Mouse (Mus musculus): ENCODE data around the gene Wwtr1.
A peak's percentile ranks its signal among the peaks of the same experiment; 100 is the strongest.

Wwtr1 gene

DNA sequence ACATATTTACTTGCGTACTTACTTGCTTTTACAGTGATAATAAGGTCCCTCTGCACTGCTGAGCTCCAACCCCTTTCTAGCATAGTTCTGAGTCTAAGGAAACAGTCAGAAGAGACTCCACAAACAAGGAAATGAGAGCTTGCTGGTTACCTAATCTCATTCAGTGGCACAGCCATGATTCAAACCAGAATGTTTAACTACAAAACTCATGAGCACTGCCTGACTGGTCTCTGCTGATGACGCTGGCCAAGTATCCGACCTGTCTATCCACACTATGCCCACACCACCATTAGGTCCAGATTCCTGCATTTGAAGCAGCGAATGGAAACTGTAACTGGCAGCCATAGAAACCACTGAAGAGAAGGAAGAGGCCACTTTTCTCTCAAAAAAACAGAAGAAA, 18.3 kb downstream of the Wwtr1 start:
- DNase-seq (ENCODE audit: low spot score), result no peak

DNA sequence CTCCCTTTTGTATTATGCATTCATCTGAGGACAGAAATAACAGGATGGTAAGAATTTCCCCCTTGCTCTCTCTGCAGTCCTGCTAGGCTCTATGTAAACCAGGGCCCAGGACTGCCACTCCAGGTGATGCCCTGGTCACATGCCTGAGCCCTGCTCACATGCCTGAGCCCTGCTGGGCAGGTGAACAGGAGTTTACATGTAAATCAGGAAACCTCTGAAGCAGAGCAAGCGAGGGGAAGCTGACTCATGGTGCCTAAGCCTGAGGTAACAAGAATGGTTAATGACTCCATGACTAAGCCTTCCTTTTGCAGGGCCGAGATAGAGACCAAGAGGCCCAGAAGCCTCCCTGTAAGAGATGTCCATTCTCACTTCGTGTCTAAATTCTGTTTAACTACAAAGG, 20.1 kb downstream of the Wwtr1 start:
- no peak for DNase-seq (ENCODE audit: low spot score)

DNA sequence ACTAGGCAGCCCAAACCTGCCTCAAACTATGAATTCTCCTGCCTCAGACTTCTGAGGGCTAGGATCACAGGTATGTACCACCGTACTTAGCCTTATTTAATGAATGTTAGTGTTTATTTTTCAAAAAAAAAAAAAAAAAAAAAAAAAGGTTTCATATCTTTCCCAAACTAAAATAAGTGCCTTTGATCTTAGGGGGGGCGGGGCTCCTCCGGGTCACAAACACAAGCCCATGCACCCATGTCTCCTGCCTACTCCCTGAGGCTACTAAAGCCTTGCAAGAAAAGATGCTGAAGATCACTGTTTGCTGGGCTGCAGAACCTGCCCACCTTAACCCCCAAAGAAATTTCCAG, 20.8 kb downstream of the Wwtr1 start:
- no peak for DNase-seq (ENCODE audit: low spot score)

DNA sequence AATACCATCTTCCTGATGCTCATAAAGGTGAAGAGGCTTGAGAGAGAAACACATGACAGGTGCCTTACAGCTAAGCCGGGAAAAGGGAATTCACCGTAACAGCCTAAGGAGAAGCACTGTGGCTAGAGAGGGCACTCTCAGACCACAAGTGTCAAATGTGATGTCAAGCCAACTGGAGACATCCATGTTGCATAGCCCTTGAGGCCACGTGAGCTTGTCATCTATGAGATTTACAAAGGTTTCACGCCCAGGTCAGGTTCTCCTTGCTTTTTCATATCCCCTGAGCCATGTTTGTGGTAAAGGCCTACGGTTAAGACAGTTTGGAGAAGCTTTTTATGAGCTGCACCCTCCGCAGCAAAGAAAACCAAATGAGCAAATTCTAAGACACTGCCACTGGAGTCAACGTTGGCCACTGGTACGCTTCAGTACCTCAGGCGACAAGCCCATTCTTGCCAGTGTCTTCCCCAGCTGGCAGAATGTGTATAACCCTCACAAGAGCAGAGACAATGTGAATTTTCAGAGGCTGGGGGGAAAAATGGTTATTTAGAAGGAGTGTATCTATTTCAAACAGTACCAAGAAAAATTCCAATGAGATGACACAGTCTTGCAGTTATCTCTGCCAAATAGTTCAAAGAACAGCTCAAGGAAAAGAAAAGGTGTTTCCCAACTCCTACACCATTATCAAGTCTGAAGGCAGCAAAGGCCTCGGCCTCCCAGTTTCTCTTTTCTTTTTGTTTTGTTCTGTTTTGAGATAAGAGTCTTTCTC, 21.4 kb downstream of the Wwtr1 start:
- DNase-seq (ENCODE audit: low spot score), result no peak

DNA sequence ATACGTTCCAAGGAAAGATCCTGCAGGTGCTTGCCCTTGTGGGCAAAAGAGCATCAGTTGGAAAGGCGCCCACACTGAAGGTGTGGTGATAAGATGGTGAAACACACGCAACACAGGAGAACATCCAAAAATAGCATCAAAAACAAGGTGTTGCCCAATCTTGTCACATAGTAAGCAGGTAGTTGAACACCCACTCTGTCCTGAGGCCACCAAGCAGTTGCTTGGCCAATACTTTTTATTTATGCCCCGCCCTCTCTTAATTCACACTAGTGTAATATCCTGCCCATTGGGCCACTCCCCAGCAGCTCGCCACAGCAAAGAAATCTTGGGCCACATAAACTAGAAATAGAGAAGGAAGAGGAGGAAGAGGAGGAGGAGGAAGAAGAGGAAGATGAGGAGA, 22.6 kb downstream of the Wwtr1 start:
- DNase-seq (ENCODE audit: low spot score), result no peak

DNA sequence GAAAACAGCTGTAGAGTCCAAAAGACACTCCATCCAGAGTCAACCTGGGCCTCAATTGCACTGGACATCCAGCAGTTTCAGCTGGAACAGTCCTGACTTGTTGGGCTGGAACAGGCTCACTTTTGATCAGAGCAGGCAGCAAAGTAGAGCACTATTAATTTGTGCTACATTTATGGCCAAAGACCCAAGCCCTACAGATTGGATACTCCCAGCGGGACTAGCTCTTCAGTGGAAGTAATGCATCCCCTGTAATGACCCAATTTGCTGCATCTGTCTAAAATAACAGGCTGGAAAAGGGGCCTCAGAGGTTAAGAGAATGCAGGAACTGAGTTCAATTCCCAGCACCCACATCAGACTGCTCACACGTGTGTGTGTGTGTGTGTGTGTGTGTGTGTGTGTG, 24.5 kb downstream of the Wwtr1 start:
- no peak for DNase-seq (ENCODE audit: low spot score)

DNA sequence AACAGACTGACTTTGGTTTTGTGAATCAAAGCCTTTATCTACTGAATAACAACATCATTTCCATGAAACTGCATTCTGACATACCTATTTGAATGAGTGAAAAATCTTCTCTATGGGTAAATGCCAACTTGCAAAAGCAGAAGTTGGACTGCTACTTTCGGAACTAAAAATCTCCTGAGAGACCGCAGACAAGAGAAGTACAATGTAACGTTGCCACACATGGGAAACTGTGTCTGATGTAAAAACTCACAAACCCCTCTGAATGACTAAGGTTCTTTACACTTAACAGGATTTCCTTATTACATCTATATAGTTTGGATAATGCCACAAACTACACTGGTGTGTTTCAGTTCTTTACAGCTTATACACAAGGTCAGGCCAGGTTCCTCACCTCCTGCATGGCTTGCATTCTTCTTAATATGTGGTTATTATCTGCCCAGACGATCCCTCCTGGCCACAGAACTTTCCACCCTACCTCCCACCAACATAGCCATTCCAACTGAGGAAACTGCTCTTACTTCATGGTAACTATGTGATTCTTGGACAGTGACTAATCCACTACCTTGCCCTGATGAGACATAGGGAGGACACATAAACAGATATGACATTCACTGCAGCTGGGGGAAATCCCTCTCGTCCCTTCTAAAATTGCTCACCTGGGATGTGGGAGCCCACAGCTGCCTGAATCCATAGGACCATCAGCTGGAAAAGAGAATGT, 25.1 kb downstream of the Wwtr1 start:
- DNase-seq (ENCODE audit: low spot score), result no peak

DNA sequence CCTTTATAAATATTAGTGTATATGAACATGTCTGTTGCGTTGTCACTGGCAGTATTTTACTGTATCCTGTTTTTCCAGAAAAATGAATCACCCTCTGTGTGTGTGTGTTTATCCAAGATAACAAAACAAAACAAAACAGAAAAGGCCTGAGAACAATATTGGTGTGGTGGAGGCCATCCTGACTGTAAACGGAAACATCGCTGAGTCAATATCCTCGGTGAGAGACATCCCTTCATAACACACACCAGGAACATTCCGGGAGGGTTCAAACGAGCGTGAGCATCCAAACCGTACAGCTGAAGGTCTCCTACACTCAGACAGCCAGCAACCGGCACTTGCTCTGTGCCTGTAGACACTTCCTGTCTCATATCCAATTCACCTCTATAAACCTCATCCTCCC, 31.6 kb downstream of the Wwtr1 start:
- no peak for DNase-seq (ENCODE audit: low spot score)

DNA sequence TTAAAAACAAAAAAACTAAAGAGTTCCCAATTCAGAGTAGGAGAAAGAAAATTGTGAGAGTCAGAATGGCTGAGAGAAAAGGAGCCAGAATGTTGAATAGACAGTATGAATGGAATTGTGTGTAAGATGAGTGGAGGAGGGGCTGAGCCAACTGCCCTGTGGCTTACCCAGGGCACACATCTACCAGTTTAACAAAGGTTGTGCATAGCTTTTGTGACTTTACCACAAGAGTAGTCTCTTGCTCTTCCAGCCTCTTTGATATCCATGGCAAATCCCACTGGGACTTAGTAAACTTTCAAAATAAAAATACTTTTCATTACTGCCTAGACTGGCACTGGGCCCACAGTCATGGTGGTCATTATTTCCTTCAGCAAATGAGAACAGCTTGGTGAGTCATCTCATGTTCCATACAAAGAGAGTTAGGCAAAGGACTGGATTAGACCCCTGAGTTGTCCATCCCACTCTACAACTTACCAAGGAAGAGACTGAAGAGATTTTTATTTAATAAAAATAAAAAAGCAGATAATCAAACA, 32.8 kb downstream of the Wwtr1 start:
- DNase-seq (ENCODE audit: low spot score), result no peak

DNA sequence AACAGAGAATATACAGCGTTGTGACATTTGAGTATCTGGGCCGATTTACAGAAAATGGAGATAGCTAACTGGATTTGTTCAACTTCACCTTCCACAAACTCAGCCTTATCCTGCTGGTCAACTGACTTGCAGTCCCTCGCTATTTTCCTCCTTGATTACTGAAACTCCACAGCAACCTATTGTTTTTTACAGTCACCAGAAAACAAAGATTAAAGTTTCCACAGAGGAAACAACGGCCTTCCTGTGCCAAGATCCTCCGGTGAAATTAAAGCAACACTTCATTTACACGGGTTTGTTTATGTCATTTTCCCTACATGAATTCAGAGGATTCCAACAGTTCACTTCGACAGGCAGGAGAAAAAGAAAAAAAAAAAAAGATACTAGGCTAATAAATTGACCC, 34.5 kb downstream of the Wwtr1 start:
- no peak for DNase-seq (ENCODE audit: low spot score)

DNA sequence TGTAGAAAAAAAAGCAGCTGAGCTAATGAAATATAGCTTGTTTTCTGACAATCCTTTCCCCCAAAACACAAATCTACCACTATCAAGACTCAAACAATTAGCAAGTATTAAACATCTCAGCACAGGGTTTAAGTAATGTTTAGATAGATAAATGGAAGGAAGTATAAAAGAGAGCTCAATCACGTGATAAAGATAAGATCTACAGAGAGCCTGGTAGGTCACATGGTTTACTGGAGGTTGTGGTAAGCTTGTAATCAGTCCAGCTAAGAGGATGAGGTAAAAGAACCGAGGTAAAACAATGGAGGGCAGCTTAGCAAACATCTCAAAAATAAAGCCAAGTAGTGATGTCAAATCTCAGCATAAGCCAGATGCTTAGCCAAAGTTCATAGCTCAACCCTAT, 35.2 kb downstream of the Wwtr1 start:
- DNase-seq (ENCODE audit: low spot score), result no peak

DNA sequence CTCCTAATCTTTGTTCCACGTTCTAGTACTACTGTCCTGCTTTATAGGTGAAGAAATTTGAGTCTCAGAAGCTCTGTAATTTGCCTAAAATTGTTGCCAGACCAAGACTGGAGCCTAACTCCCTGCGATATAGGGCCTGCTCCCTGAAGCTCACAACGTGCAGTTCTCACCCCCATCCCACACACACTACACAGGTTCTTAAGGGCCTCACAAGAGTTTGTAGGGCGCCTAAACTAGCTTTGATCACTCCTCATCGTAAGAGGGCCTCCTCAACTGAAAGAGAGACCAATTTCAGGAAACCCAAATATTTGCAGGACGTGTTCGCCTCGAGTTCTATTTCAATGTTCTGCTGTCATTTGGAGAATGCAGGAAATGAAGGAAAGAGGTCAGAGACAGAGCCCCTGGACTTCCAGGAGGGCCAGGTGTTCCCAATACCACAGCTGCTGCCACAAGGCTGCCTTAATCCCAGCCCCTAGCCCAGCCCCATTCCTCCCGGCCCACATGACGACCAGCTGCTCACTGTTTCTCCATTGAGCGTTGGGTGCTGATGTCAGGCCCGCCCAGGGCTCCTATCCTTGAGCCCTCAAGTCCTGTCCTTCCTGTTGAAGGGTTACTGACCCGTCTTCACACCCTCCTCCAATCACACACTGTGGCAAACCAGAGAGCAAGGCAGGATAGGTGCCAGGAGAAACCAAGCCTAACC, 40.1 kb downstream of the Wwtr1 start:
- DNase-seq (ENCODE audit: low spot score), result no peak

DNA sequence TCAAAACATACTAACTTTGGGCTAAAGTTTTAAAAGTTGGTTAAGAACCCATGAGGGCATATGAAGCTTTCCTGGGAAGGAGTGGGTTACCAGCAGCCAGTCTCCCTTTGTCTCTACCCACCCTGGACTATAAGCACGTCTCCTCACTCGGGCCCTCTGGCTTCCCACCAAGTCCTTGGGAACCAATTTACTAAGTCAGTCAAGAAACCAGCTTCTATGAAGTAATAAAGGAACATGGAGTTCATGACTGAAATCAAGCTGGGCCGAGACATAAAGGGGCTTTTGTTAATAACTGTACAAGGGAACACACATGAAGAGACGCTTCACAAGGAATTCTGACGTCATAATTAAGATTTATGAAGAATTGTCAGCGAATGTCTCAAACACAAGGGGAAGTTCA, 41.3 kb downstream of the Wwtr1 start:
- no peak for DNase-seq (ENCODE audit: low spot score)

DNA sequence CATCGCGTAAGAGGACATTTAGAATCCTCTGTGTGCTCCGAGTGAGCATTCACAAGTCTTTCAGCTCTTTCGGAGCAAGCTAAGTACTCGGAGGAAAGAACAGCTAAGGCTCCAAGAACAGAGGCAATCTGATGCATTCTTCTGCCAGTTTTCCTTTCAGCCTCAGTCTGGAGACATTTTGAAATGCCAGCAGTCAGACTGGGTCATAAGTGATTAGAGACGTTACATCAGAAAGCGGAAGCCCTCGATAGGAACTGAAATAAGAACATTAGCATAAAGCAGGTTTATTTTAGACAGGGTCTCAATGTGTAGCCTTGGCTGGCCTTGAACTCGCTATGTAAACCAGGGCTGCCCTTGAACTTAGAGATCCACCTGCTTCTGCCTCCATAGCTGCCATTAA, 41.8 kb downstream of the Wwtr1 start:
- DNase-seq (ENCODE audit: low spot score), result no peak

DNA sequence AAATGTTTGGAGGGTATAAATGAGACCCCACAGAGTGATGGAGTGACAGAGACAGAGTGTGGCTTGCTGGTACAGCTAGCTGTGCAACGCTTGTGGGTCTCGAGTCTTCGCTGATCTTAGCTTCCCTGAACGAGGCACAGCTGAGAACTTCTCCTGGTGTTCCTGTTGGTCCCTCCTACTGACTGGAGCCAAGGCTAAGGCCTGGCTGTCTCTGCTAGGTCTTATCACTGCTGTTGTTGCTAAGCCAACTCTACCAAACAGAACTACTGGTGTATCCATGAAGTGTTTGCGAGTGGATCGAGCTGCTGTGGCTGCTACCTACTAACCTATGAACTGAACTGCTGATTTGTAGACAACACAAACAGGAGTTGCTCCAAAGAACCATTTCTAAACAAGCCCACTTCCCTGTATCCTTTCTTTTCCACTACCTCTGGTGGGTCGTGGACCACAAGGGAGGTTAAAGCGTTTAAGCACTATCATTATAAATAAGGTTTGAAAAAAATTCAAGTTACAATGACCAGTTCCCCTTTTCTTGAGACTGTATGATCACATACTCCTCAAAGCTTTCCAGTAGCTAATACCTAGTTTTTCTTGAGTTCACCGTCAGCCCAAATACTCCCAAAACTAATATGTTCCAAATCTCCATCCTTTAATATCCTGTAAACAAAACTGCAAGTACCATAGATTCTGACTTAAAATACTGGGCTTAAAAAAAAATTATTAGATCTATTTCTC, 42.6 kb downstream of the Wwtr1 start:
- no peak for DNase-seq (ENCODE audit: low spot score)

DNA sequence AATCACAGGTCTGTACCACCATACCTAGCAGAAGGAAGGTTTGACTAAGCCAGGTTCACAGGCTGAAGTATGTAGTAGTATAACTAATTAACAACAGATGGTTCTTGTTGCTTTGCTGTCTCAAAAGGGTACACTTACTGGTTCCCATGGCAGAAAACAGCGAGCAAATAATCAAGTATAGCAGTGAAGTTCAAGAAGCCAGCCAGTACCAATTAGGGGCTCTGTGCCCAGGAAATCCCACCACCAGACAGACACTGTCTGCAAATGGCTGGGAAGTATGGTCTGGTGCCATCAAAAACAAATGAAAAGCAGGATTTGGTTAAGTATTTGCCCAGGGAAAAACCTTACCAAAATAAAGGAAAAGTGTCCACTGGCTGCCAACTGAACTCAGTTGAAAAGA, 44.9 kb downstream of the Wwtr1 start:
- no peak for DNase-seq (ENCODE audit: low spot score)

DNA sequence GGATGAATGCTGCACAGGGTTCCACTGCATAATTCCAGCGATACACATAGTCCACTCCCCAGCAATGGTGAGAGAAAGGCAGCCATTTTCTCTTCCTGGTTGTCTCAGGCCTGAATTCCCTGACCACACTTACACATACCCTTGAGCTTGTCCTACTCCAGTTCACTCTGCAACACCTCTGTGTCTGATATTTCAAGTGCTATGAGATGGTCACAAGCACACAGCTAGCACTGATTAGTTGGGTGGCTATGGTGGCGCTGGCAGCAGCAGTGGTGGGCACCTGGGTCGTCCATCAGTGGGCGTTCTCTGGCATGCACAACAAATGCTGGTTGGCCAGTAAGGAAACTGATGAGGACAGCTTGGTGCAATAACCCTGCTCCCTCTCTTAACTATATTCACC, 45.5 kb downstream of the Wwtr1 start:
- no peak for DNase-seq (ENCODE audit: low spot score)

DNA sequence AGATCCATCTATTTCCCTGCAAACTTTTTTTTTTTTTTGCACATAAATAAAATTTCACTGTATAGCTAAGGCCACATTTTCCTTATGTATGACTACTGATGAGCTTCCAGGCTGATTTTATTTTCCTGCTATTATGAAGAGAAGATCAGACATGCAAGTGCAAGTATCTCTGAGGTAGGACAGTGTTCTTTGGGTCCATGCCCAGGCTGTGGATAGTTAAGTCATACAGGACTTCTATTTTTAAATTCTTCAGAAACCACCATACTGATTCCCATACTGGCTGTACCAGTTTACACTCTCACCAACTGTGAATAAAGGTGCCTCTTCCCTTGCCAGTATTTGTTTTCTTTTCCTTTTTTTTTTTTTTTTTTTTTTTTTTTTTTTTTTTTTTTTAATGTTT, 48.6 kb downstream of the Wwtr1 start:
- no peak for DNase-seq (ENCODE audit: low spot score)

DNA sequence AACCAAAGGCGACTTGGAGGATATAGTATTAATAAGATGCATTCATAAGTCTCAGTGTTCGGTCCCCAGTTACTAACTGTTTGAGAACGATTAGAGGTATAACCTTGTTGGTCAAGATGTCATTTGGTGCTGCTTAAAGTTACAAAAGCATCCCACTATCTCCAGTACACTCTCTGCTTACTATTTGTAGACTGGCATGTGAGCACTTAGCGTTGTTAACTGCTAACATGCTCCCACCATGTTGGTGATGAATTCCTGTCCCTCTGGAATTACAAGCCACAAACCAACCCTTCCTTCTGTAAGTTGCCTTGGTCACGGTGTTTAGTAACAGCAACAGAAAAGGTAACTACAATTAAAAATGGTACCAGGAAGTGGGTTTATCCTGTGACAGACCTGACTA, 52.6 kb downstream of the Wwtr1 start:
- no peak for DNase-seq (ENCODE audit: low spot score)

DNA sequence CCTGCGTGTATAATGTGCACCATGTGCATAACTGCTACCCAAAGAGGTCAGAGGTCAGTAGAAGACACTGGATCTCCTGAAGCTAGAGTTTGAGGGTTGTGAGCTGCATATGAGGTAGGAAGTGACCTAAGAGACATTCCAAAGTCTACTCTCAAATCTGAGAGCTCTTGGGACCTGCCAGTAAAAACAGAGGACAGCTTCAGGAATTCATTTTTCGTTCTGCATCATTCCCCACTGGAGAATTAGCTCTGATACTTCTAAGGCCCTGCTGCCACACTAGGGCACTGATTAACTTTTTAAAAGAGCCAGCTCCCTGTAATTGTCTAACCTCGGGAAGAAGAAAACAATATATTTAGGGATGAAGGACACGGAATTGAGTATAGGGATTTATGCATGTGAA, 53.8 kb downstream of the Wwtr1 start:
- no peak for DNase-seq (ENCODE audit: low spot score)

DNA sequence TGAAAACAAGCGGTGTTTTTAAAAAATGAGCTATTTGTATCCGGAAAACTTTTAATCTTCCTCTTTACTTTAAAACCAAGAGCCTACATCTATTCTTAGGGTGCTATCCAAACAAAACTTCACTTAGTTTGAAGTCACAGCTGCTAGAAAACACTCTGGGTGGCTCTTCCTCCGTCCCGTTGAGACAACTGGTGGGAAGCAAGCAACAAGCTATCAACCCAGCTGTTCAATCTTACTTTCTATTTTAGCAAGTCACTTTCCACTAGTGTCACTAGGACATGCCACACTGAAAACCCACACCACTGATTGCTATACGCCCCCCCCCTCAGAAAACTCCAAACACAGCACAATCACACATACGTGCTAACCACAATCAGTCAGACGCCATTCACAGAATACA, 55.7 kb downstream of the Wwtr1 start:
- no peak for DNase-seq (ENCODE audit: low spot score)

DNA sequence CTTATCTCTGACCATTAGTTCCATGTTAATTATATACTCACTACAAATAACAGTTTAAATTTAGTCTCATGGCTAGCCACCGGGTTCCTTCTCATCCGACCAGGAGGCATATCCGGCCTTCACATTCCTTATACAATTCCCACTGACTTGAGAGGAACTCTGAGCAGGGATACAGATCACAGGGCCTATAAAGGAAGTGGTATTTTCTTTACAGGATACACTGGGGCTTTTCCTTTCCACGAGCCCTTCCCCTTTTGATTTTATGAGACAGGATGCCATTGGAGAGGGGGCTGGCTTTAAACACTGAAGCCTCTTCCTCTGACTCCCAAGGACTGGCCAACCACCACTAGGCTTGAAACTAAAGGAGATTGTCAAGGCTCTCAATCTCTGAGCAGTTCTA, 59.6 kb downstream of the Wwtr1 start:
- peak; percentile 6 for DNase-seq (ENCODE audit: low spot score)

DNA sequence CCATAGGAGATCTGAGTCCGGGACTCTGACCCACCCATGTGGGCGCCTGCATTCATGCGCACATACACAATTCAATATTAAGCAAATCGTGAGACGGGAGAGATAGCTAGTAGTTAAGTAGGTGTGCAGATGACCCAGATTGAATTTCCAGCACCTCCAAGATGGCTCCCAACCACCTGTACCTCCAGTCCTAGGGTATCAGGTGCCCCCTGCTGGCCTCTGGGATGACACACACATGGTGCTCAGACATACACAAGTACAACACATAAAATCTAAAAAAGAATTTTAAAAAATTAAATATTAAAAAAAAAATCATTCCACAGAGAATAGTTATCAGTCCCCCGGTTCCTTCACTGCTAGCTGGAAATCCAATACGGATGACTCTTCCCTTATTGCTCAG, 60.7 kb downstream of the Wwtr1 start:
- DNase-seq (ENCODE audit: low spot score), result no peak

Data from yolk sac, embryonic 10.5 days (tissue).